Mouse (Mus musculus): Measurements from ENCODE around the gene Fuca1.

The Fuca1 gene

GRCm38 (mm10) chr4:135889146-135889883 lies 31.2 kb upstream of the Fuca1 start:
- DNase-seq (ENCODE audit: low spot score in 2 of 2) = no peak

GRCm38 (mm10) chr4:135889884-135890283 lies 30.7 kb upstream of the Fuca1 start:
- DNase-seq (ENCODE audit: low spot score in 2 of 2) = peak; percentile 73 to 77

GRCm38 (mm10) chr4:135891539-135891938 lies 29.0 kb upstream of the Fuca1 start:
- DNase-seq (ENCODE audit: low spot score in 2 of 2) = no peak

GRCm38 (mm10) chr4:135892884-135893283 lies 27.7 kb upstream of the Fuca1 start:
- DNase-seq (ENCODE audit: low spot score in 2 of 2) = no peak

GRCm38 (mm10) chr4:135895071-135895571 lies 25.4 kb upstream of the Fuca1 start, which contains the start of gene Cnr2:
Gene Cnr2, plus strand, starts transcription at chr4:135895394.
- no peak for DNase-seq (ENCODE audit: low spot score in 2 of 2)

GRCm38 (mm10) chr4:135896157-135896556 lies 24.4 kb upstream of the Fuca1 start:
- no peak for DNase-seq (ENCODE audit: low spot score in 2 of 2)

GRCm38 (mm10) chr4:135898380-135899049 lies 22.0 kb upstream of the Fuca1 start:
- no peak for DNase-seq (ENCODE audit: low spot score in 2 of 2)

- no peak for DNase-seq (ENCODE audit: low spot score in 2 of 2)
Measured at GRCm38 (mm10) chr4:135899050-135899448, 21.5 kb upstream of the Fuca1 start.

GRCm38 (mm10) chr4:135900008-135900407 lies 20.5 kb upstream of the Fuca1 start:
- no peak for DNase-seq (ENCODE audit: low spot score in 2 of 2)

- no peak for DNase-seq (ENCODE audit: low spot score in 2 of 2)
Measured at GRCm38 (mm10) chr4:135902606-135903242, 17.8 kb upstream of the Fuca1 start.

- no peak for DNase-seq (ENCODE audit: low spot score in 2 of 2)
Measured at GRCm38 (mm10) chr4:135904810-135905209, 15.7 kb upstream of the Fuca1 start.

- no peak for DNase-seq (ENCODE audit: low spot score in 2 of 2)
Measured at GRCm38 (mm10) chr4:135906633-135907032, 13.9 kb upstream of the Fuca1 start.

- DNase-seq (ENCODE audit: low spot score in 2 of 2) = no peak
Measured at GRCm38 (mm10) chr4:135909326-135910066, 11.0 kb upstream of the Fuca1 start.

- DNase-seq (ENCODE audit: low spot score in 2 of 2) = no peak
Measured at GRCm38 (mm10) chr4:135911531-135911930, 9.0 kb upstream of the Fuca1 start.

GRCm38 (mm10) chr4:135912164-135912563 lies 8.4 kb upstream of the Fuca1 start:
- no peak for DNase-seq (ENCODE audit: low spot score in 2 of 2)

- DNase-seq (ENCODE audit: low spot score in 2 of 2) = no peak
Measured at GRCm38 (mm10) chr4:135912835-135913234, 7.7 kb upstream of the Fuca1 start.

- no peak for DNase-seq (ENCODE audit: low spot score in 2 of 2)
Measured at GRCm38 (mm10) chr4:135913433-135913832, 7.1 kb upstream of the Fuca1 start.

- no peak for DNase-seq (ENCODE audit: low spot score in 2 of 2)
Measured at GRCm38 (mm10) chr4:135918635-135919279, 1.8 kb upstream of the Fuca1 start.

- DNase-seq (ENCODE audit: low spot score in 2 of 2) = no peak
Measured at GRCm38 (mm10) chr4:135919280-135919639, 1.3 kb upstream of the Fuca1 start.

GRCm38 (mm10) chr4:135921257-135922120 lies 954 bp downstream of the Fuca1 start:
- DNase-seq (ENCODE audit: low spot score in 2 of 2) = no peak
